Mouse (Mus musculus): ENCODE results near the gene Scn5a. TPM values are rescaled to one million over a fixed set of nuclear protein-coding genes. Genes with fewer than 3 reads are reported as not detected.

Scn5a gene
- polyA plus RNA-seq, 1 experiment from 2014 or later = 0.01 TPM

GRCm38 (mm10) chr9:119481612-119482011, 97.2 kb downstream of the Scn5a start:
- no peak for DNase-seq
- Histone ChIP-seq H3K9me3 (ENCODE audit: low read length) (no peaks in the 10 kb centered on the region), H3K27me3 (ENCODE audit: insufficient read depth, low read length) (no peaks in the 10 kb centered on the region), H3K36me3 (replicated peaks; ENCODE audit: insufficient read depth, low read length) (no peaks in the 10 kb centered on the region), H3K4me1 (ENCODE audit: insufficient read depth) (no peaks in the 10 kb centered on the region), H3K4me2 (ENCODE audit: low read depth, low read length) (no peak overlapping the region), H3K27ac (ENCODE audit: low read depth) (no peak overlapping the region), H3K4me3 (ENCODE audit: low read depth, low read length) (no peak overlapping the region), H3K9ac (replicated peaks) (no peak overlapping the region)
- no peak for TF ChIP-seq EP300 (IDR thresholded peaks at IDR 0.05; ENCODE audit: low read depth)
- TF ChIP-seq CTCF (IDR thresholded peaks at IDR 0.05; ENCODE audit: low read depth) = no peak
- no peak for ATAC-seq
- WGBS (ENCODE audit: insufficient replicate concordance) = 87% methylated on average over 4 of the region's 4 CpGs

- Histone ChIP-seq H3K4me3 (ENCODE audit: low read depth, low read length) (no peak overlapping the region), H3K4me1 (ENCODE audit: insufficient read depth) (no peaks in the 10 kb centered on the region), H3K9ac (replicated peaks) (no peak overlapping the region), H3K27ac (ENCODE audit: low read depth) (no peak overlapping the region), H3K36me3 (replicated peaks; ENCODE audit: insufficient read depth, low read length) (no peaks in the 10 kb centered on the region), H3K9me3 (ENCODE audit: low read length) (no peaks in the 10 kb centered on the region), H3K27me3 (ENCODE audit: insufficient read depth, low read length) (no peaks in the 10 kb centered on the region), H3K4me2 (ENCODE audit: low read depth, low read length) (no peak overlapping the region)
- no peak for DNase-seq
- TF ChIP-seq CTCF (IDR thresholded peaks at IDR 0.05; ENCODE audit: low read depth) = no peak
- no peak for TF ChIP-seq EP300 (IDR thresholded peaks at IDR 0.05; ENCODE audit: low read depth)
- 58% methylated on average over 8 of the region's 8 CpGs for WGBS (ENCODE audit: insufficient replicate concordance)
- ATAC-seq = no peak
Observed at GRCm38 (mm10) chr9:119479297-119479696, 99.5 kb downstream of the Scn5a start.

GRCm38 (mm10) chr9:119478345-119478744, 100.5 kb downstream of the Scn5a start:
- no peaks in the 10 kb centered on the region for H3K36me3 ChIP-seq (replicated peaks; ENCODE audit: insufficient read depth, low read length)
- ATAC-seq (no peak), DNase-seq (no peak)
- TF ChIP-seq EP300 (IDR thresholded peaks at IDR 0.05; ENCODE audit: low read depth) (no peak), CTCF (IDR thresholded peaks at IDR 0.05; ENCODE audit: low read depth) (no peak)
- H3K27ac ChIP-seq (ENCODE audit: low read depth) = no peak overlapping the region
- no peak overlapping the region for H3K4me2 ChIP-seq (ENCODE audit: low read depth, low read length)
- H3K9ac ChIP-seq (replicated peaks) = no peak overlapping the region
- no peaks in the 10 kb centered on the region for H3K9me3 ChIP-seq (ENCODE audit: low read length)
- 63% methylated on average over 11 of the region's 11 CpGs for WGBS (ENCODE audit: insufficient replicate concordance)
- peaks cover 2% of the 10 kb centered on the region for H3K4me1 ChIP-seq (ENCODE audit: insufficient read depth)
- H3K4me3 ChIP-seq (ENCODE audit: low read depth, low read length) = no peak overlapping the region
- no peaks in the 10 kb centered on the region for H3K27me3 ChIP-seq (ENCODE audit: insufficient read depth, low read length)

GRCm38 (mm10) chr9:119477754-119478153, 101.1 kb downstream of the Scn5a start:
- no peak overlapping the region for H3K27ac ChIP-seq (ENCODE audit: low read depth)
- WGBS (ENCODE audit: insufficient replicate concordance) = 30% methylated on average over 6 of the region's 6 CpGs
- ATAC-seq = no peak
- no peak overlapping the region for H3K4me3 ChIP-seq (ENCODE audit: low read depth, low read length)
- peaks cover 4% of the 10 kb centered on the region for H3K4me1 ChIP-seq (ENCODE audit: insufficient read depth)
- no peaks in the 10 kb centered on the region for H3K9me3 ChIP-seq (ENCODE audit: low read length)
- DNase-seq = no peak
- H3K4me2 ChIP-seq (ENCODE audit: low read depth, low read length) = no peak overlapping the region
- no peaks in the 10 kb centered on the region for H3K27me3 ChIP-seq (ENCODE audit: insufficient read depth, low read length)
- TF ChIP-seq CTCF (IDR thresholded peaks at IDR 0.05; ENCODE audit: low read depth) (no peak), EP300 (IDR thresholded peaks at IDR 0.05; ENCODE audit: low read depth) (no peak)
- H3K9ac ChIP-seq (replicated peaks) = no peak overlapping the region
- H3K36me3 ChIP-seq (replicated peaks; ENCODE audit: insufficient read depth, low read length) = no peaks in the 10 kb centered on the region

- DNase-seq = no peak
- Histone ChIP-seq H3K9me3 (ENCODE audit: low read length) (no peaks in the 10 kb centered on the region), H3K27ac (ENCODE audit: low read depth) (no peak overlapping the region), H3K4me1 (ENCODE audit: insufficient read depth) (peaks cover 4% of the 10 kb centered on the region), H3K9ac (replicated peaks) (no peak overlapping the region), H3K4me2 (ENCODE audit: low read depth, low read length) (no peak overlapping the region), H3K36me3 (replicated peaks; ENCODE audit: insufficient read depth, low read length) (no peaks in the 10 kb centered on the region), H3K4me3 (ENCODE audit: low read depth, low read length) (no peak overlapping the region), H3K27me3 (ENCODE audit: insufficient read depth, low read length) (no peaks in the 10 kb centered on the region)
- WGBS (ENCODE audit: insufficient replicate concordance) = 56% methylated on average over 15 of the region's 15 CpGs
- no peak for ATAC-seq
- TF ChIP-seq EP300 (IDR thresholded peaks at IDR 0.05; ENCODE audit: low read depth) = no peak
- no peak for TF ChIP-seq CTCF (IDR thresholded peaks at IDR 0.05; ENCODE audit: low read depth)
Observed at GRCm38 (mm10) chr9:119474717-119475611, 103.9 kb downstream of the Scn5a start.

- H3K9me3 ChIP-seq (ENCODE audit: low read length) = no peaks in the 10 kb centered on the region
- 64% methylated on average over 9 of the region's 9 CpGs for WGBS (ENCODE audit: insufficient replicate concordance)
Observed at GRCm38 (mm10) chr9:119473608-119474164, 105.1 kb downstream of the Scn5a start.

More at GRCm38 (mm10) chr9:119473608-119474164, 105.1 kb downstream of the Scn5a start:
- Histone ChIP-seq H3K4me1 (ENCODE audit: insufficient read depth) (peaks cover 7% of the 10 kb centered on the region), H3K36me3 (replicated peaks; ENCODE audit: insufficient read depth, low read length) (no peaks in the 10 kb centered on the region), H3K4me3 (ENCODE audit: low read depth, low read length) (no peak overlapping the region), H3K9ac (replicated peaks) (no peak overlapping the region), H3K27me3 (ENCODE audit: insufficient read depth, low read length) (no peaks in the 10 kb centered on the region), H3K4me2 (ENCODE audit: low read depth, low read length) (no peak overlapping the region), H3K27ac (ENCODE audit: low read depth) (no peak overlapping the region)
- no peak for TF ChIP-seq CTCF (IDR thresholded peaks at IDR 0.05; ENCODE audit: low read depth)
- no peak for TF ChIP-seq EP300 (IDR thresholded peaks at IDR 0.05; ENCODE audit: low read depth)
- no peak for DNase-seq
- no peak for ATAC-seq
